Mouse (Mus musculus): ENCODE measurements around the gene Prss16.

DNA sequence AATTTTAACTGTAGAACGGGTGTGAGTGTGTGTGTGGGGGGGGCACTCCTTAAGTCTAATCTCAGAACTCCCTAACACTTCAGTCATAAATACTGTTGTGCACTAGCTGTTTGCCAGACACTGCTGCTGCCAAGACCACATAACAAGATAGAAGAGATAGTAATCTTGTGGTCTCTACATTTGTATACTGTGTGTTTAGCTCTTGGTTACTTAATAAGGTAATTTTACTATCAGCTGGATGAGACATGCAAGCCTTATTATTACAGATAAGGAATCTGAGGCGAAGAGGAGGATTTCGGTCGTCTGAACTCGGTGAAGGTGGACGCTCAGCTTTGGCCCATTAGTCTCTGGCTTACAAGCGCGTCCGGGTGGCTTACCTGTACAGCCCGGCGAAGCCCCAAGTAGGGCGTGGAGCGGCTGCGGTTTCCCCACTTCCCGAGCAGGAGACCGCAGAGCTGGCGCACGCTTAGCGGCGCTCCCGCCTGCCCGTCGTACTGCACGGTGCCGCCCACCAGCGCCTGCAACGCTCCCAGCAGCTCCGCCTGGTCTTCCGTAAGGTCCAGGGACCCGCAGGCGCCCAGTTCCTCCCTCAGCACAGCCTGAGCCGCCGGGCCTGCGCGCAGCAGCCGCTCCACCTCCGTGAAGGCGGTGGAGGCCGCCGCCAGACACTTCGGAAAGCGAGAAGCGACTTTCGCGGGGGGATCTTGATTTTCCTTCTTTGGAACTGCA lies 3.8 kb downstream of the Prss16 start:
- TF ChIP-seq CTCF (IDR thresholded peaks at IDR 0.05; ENCODE audit: low read depth) (no peak), EP300 (IDR thresholded peaks at IDR 0.05; ENCODE audit: low read depth) (no peak)
